Comparison of ENCODE assay signal across 21 mouse cellular contexts in the genomic region with DNA sequence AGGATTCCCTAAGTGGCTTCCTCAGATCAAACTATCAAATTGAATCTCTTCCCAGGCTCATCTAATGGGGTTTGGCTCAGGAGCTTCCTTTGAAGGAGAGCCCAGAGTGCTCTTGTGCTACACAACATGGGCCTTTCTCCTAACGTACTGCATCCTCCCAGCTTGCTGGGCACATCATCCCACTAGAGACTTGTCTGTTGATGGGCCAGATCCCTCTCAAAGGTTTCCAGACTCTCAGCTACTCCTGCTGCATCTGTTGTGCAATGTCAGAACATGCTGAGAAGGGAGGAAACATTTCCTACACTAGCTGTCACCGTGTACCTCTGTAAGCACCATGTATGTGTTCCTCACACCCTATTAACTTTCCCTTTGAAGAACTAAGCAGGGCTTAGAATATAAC.
"Had no signal": no experiment of that assay in that cellular context is flagged by ENCODE, and none has a peak within 500 bp of the region (broad histone marks: within the 10 kb centered on the region; RNA-seq: fewer than 3 reads in every experiment).

No protein-coding gene starts in this region.

- H3K36me3 ChIP-seq: limb, embryonic 12.5 days; limb, embryonic 15.5 days; lung, embryonic 15.5 days; midbrain, embryonic 12.5 days; midbrain, embryonic 15.5 days; neural tube, embryonic 13.5 days; stomach, embryonic 15.5 days had no signal

- H3K27me3 ChIP-seq: limb, embryonic 12.5 days; limb, embryonic 15.5 days; lung, embryonic 15.5 days; midbrain, embryonic 15.5 days; neural tube, embryonic 13.5 days; stomach, embryonic 15.5 days had no signal

- H3K9me3 ChIP-seq: limb, embryonic 12.5 days; limb, embryonic 15.5 days; lung, embryonic 15.5 days; midbrain, embryonic 12.5 days; midbrain, embryonic 15.5 days; neural tube, embryonic 13.5 days; stomach, embryonic 15.5 days had no signal

- H3K9ac ChIP-seq: limb, embryonic 12.5 days; limb, embryonic 15.5 days; liver, embryonic 14.5 days; liver, postnatal 0 days; lung, embryonic 15.5 days; midbrain, embryonic 12.5 days; midbrain, embryonic 15.5 days; neural tube, embryonic 13.5 days; stomach, embryonic 15.5 days had no signal

- H3K27ac ChIP-seq: limb, embryonic 12.5 days; limb, embryonic 15.5 days; liver, embryonic 14.5 days; lung, embryonic 15.5 days; midbrain, embryonic 12.5 days; midbrain, embryonic 15.5 days; neural tube, embryonic 13.5 days; stomach, embryonic 15.5 days had no signal

- DNase-seq: kidney, adult 9 months; kidney, postnatal 14 days; kidney, postnatal 4 days; left cerebral cortex, postnatal 4 days; liver, postnatal 0 days; lung, postnatal 10 days; lung, postnatal 4 days; retina, postnatal 1 day; right cerebral cortex, postnatal 25 days; spleen, adult 18-20 months; thymus, postnatal 25 days had no signal

- ATAC-seq: liver, postnatal 0 days; midbrain, embryonic 15.5 days had no signal

- H3K4me2 ChIP-seq: limb, embryonic 12.5 days; limb, embryonic 15.5 days; liver, embryonic 11.5 days; lung, embryonic 15.5 days; midbrain, embryonic 12.5 days; midbrain, embryonic 15.5 days; neural tube, embryonic 13.5 days; stomach, embryonic 15.5 days had no signal

- H3K4me1 ChIP-seq: lung, embryonic 15.5 days; midbrain, embryonic 15.5 days; stomach, embryonic 15.5 days had no signal

- H3K4me3 ChIP-seq: limb, embryonic 12.5 days; limb, embryonic 15.5 days; lung, embryonic 15.5 days; midbrain, embryonic 12.5 days; midbrain, embryonic 15.5 days; myocyte; neural tube, embryonic 13.5 days; stomach, embryonic 15.5 days had no signal
